Comparison of ENCODE assay signal across 8 mouse cellular contexts in the genomic region with DNA sequence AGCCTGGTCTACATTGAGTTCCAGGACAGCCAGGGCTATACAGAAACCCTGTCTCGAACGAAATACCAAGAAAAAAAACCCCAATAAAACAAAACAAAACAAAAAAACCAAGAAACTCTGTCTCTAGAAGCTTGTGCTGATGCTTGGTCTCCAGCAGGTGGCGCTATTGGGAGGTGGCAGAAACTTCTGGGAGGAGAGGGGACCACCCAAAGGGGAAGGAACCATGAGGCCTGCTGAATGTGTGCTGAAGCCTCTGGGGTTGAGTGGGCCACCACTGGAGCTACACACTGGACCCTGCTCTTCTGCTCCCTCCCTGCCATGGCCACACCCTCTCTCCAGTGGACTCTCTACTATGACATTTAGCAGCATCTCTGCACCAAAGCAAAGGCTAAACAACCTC. TPM values are rescaled to one million over a fixed set of nuclear protein-coding genes. Genes with fewer than 3 reads are reported as not detected.
DNase-seq lines count a peak whose midpoint lies in the region; ATAC-seq and TF ChIP-seq lines count a peak whose summit lies in the region.
"Had no signal": no experiment of that assay in that cellular context is flagged by ENCODE, and none has a peak within 500 bp of the region (broad histone marks: within the 10 kb centered on the region; RNA-seq: fewer than 3 reads in every experiment).

No protein-coding gene starts in this region.

- ATAC-seq in hindbrain, embryonic 11.5 days (ENCODE audit: low FRiP score) = no peak
- ATAC-seq in hindbrain, embryonic 16.5 days = no peak
- ATAC-seq in lung, postnatal 0 days = no peak

- peak; percentile 86 for DNase-seq in hindbrain, embryonic 11.5 days (ENCODE audit: low spot score)
- peak; percentile 68 for DNase-seq in urinary bladder, postnatal 25 days (ENCODE audit: low spot score)
- no peak for DNase-seq in urinary bladder, postnatal 10 days (ENCODE audit: low spot score)
- peak; percentile 64 for DNase-seq in c-Kit-positive CD71-positive TER-119-positive erythroid progenitor cells, embryonic 14.5 days (ENCODE audit: low spot score)
- DNase-seq in lung, postnatal 0 days (ENCODE audit: low spot score) = peak; percentile 84
- peak; percentile 68 to 69 for DNase-seq in thymus, postnatal 36 days

- no peak overlapping the region for H3K4me2 ChIP-seq in hindbrain, embryonic 11.5 days (replicated peaks; ENCODE audit: low read depth, low read length)
- H3K4me2 ChIP-seq in hindbrain, embryonic 16.5 days (ENCODE audit: low read length) = no peak overlapping the region
- H3K4me2 ChIP-seq in lung, postnatal 0 days (replicated peaks; ENCODE audit: low read depth, low read length) = no peak overlapping the region
- H3K4me2 ChIP-seq: hindbrain, embryonic 15.5 days had no signal

- TF ChIP-seq CTCF in lung, postnatal 0 days (IDR thresholded peaks at IDR 0.05) = peak; percentile 86

- no peak overlapping the region for H3K27ac ChIP-seq in hindbrain, embryonic 11.5 days (ENCODE audit: low read depth, low read length)
- H3K27ac ChIP-seq in hindbrain, embryonic 16.5 days (ENCODE audit: low read depth, low read length) = no peak overlapping the region
- no peak overlapping the region for H3K27ac ChIP-seq in lung, postnatal 0 days (ENCODE audit: low read length)
- H3K27ac ChIP-seq: hindbrain, embryonic 15.5 days had no signal

- H3K36me3 ChIP-seq in hindbrain, embryonic 11.5 days (ENCODE audit: control insufficient read depth, insufficient read depth, low read length) = peaks cover 7% of the 10 kb centered on the region
- H3K36me3 ChIP-seq in hindbrain, embryonic 16.5 days (ENCODE audit: control insufficient read depth, insufficient read depth, low read length) = peaks cover 29% of the 10 kb centered on the region
- peaks cover 38% of the 10 kb centered on the region for H3K36me3 ChIP-seq in lung, postnatal 0 days (ENCODE audit: insufficient read depth, low read length)

- no peaks in the 10 kb centered on the region for H3K9me3 ChIP-seq in hindbrain, embryonic 11.5 days (ENCODE audit: control insufficient read depth, low read length)
- no peaks in the 10 kb centered on the region for H3K9me3 ChIP-seq in hindbrain, embryonic 16.5 days (ENCODE audit: control insufficient read depth, low read length)
- no peaks in the 10 kb centered on the region for H3K9me3 ChIP-seq in lung, postnatal 0 days (ENCODE audit: low read length)
- H3K9me3 ChIP-seq: hindbrain, embryonic 15.5 days had no signal

- no peak overlapping the region for H3K4me3 ChIP-seq in hindbrain, embryonic 11.5 days (ENCODE audit: low read depth, low read length)
- no peak overlapping the region for H3K4me3 ChIP-seq in hindbrain, embryonic 16.5 days (ENCODE audit: low read length)
- H3K4me3 ChIP-seq in lung, postnatal 0 days (ENCODE audit: low read depth, low read length) = no peak overlapping the region
- H3K4me3 ChIP-seq: hindbrain, embryonic 15.5 days had no signal

- H3K4me1 ChIP-seq in hindbrain, embryonic 11.5 days (replicated peaks; ENCODE audit: control insufficient read depth, insufficient read depth, low read length) = peaks cover 5% of the 10 kb centered on the region; the same call in 1 of the 2 replicates
- H3K4me1 ChIP-seq in hindbrain, embryonic 16.5 days (ENCODE audit: control insufficient read depth, insufficient read depth, low read depth, low read length) = peaks cover 12% of the 10 kb centered on the region
- peaks cover 6% of the 10 kb centered on the region; the same call in 1 of the 2 replicates for H3K4me1 ChIP-seq in lung, postnatal 0 days (ENCODE audit: insufficient read depth, low read depth, low read length)

- WGBS in hindbrain, embryonic 11.5 days = 49% methylated on average over 3 of the region's 3 CpGs
- WGBS in hindbrain, embryonic 16.5 days = 44% methylated on average over 3 of the region's 3 CpGs
- WGBS in lung, postnatal 0 days = 15% methylated on average over 3 of the region's 3 CpGs

- no peaks in the 10 kb centered on the region for H3K27me3 ChIP-seq in hindbrain, embryonic 11.5 days (ENCODE audit: control insufficient read depth, insufficient read depth, low read length)
- H3K27me3 ChIP-seq in hindbrain, embryonic 16.5 days (replicated peaks; ENCODE audit: control insufficient read depth, insufficient read depth, low read length) = no peaks in the 10 kb centered on the region
- no peaks in the 10 kb centered on the region for H3K27me3 ChIP-seq in lung, postnatal 0 days (replicated peaks; ENCODE audit: insufficient read depth, low read length)
- H3K27me3 ChIP-seq: hindbrain, embryonic 15.5 days had no signal

- no peak overlapping the region for H3K9ac ChIP-seq in hindbrain, embryonic 11.5 days (ENCODE audit: low read depth, low read length)
- no peak overlapping the region for H3K9ac ChIP-seq in hindbrain, embryonic 16.5 days (ENCODE audit: low read depth, low read length)
- no peak overlapping the region for H3K9ac ChIP-seq in lung, postnatal 0 days (replicated peaks; ENCODE audit: low read depth)
- H3K9ac ChIP-seq: hindbrain, embryonic 15.5 days had no signal

- TF ChIP-seq EP300 in lung, postnatal 0 days (IDR thresholded peaks at IDR 0.05) = no peak

RNA-seq across cellular contexts. Expression of a gene that starts 4.2 kb away (rescaled TPM):
- polyA plus RNA-seq in hindbrain, embryonic 11.5 days (2014; fragmentation: Nextera tagmentation; extraction: Ambion mirVana) = 77.3 and 79.9 TPM in 2 replicates
- 63.6 and 69.4 TPM in 2 replicates for polyA plus RNA-seq in hindbrain, embryonic 16.5 days (2015; fragmentation: Nextera tagmentation; extraction: Ambion mirVana)
- polyA plus RNA-seq in lung, postnatal 0 days (2015; fragmentation: Nextera tagmentation; extraction: Ambion mirVana) = 62.8 and 68.7 TPM in 2 replicates

RNA-seq across cellular contexts. Expression of a gene that starts 4.7 kb away (rescaled TPM):
- 11.2 and 13.6 TPM in 2 replicates for polyA plus RNA-seq in hindbrain, embryonic 11.5 days (2014; fragmentation: Nextera tagmentation; extraction: Ambion mirVana)
- polyA plus RNA-seq in hindbrain, embryonic 16.5 days (2015; fragmentation: Nextera tagmentation; extraction: Ambion mirVana) = 20.2 and 20.9 TPM in 2 replicates
- 12.6 and 15.6 TPM in 2 replicates for polyA plus RNA-seq in lung, postnatal 0 days (2015; fragmentation: Nextera tagmentation; extraction: Ambion mirVana)

RNA-seq across cellular contexts. Expression of a gene that starts 12.2 kb away (rescaled TPM):
- polyA plus RNA-seq in hindbrain, embryonic 11.5 days (2014; fragmentation: Nextera tagmentation; extraction: Ambion mirVana) = 25.9 and 27.6 TPM in 2 replicates
- 58.5 and 58.6 TPM in 2 replicates for polyA plus RNA-seq in hindbrain, embryonic 16.5 days (2015; fragmentation: Nextera tagmentation; extraction: Ambion mirVana)
- polyA plus RNA-seq in lung, postnatal 0 days (2015; fragmentation: Nextera tagmentation; extraction: Ambion mirVana) = 51.8 and 53.5 TPM in 2 replicates

RNA-seq across cellular contexts. Expression of a gene that starts 32.2 kb away (rescaled TPM):
- 2.3 and 3.0 TPM in 2 replicates for polyA plus RNA-seq in hindbrain, embryonic 11.5 days (2014; fragmentation: Nextera tagmentation; extraction: Ambion mirVana)
- polyA plus RNA-seq in hindbrain, embryonic 16.5 days (2015; fragmentation: Nextera tagmentation; extraction: Ambion mirVana) = 2.6 and 3.4 TPM in 2 replicates
- polyA plus RNA-seq in lung, postnatal 0 days (2015; fragmentation: Nextera tagmentation; extraction: Ambion mirVana) = 0.30 TPM in 2 replicates

RNA-seq across cellular contexts. Expression of a gene that starts 48.4 kb away (rescaled TPM):
- 53.1 and 53.5 TPM in 2 replicates for polyA plus RNA-seq in hindbrain, embryonic 11.5 days (2014; fragmentation: Nextera tagmentation; extraction: Ambion mirVana)
- polyA plus RNA-seq in hindbrain, embryonic 16.5 days (2015; fragmentation: Nextera tagmentation; extraction: Ambion mirVana) = 50.8 and 56.9 TPM in 2 replicates
- polyA plus RNA-seq in lung, postnatal 0 days (2015; fragmentation: Nextera tagmentation; extraction: Ambion mirVana) = 60.9 and 63.5 TPM in 2 replicates
